Mouse (Mus musculus) limb, embryonic 14.5 days (tissue): ENCODE data around the gene Tmem200c. TPM values are rescaled to one million over a fixed set of nuclear protein-coding genes. Genes with fewer than 3 reads are reported as not detected.

Source experiments
- ATAC-seq: fragments of 200-750 bp; cut with Nextera tagmentation; 2 replicates; pipeline ENCODE4 v1.8.0; 2017; ENCODE audit warnings: low read depth, moderate number of reproducible peaks, moderate TSS enrichment; ENCODE audit not compliant: low FRiP score
- DNase-seq: peaks from one replicate; pipeline ENCODE4 v3.0.0-alpha.2; 2015; ENCODE audit warnings: low spot score
- H3K27ac ChIP-seq: fragments of 300-500 bp; sonication (generic); replicated peaks from 2 replicates; pipeline ENCODE4 v1.5.1; 2014; ENCODE audit warnings: low read depth, mild to moderate bottlenecking, low read length, moderate library complexity, mixed read lengths
- H3K27me3 ChIP-seq: fragments of 300-500 bp; sonication (generic); 2 replicates; pipeline ENCODE4 v1.6.1; 2014; ENCODE audit warnings: low read length, mixed read lengths; ENCODE audit not compliant: control insufficient read depth, insufficient read depth
- H3K36me3 ChIP-seq: fragments of 300-500 bp; sonication (generic); 2 replicates; pipeline ENCODE4 v1.6.1; 2014; ENCODE audit warnings: mild to moderate bottlenecking, low read length, moderate library complexity, mixed read lengths; ENCODE audit not compliant: control insufficient read depth, insufficient read depth
- H3K4me1 ChIP-seq: fragments of 300-500 bp; sonication (generic); 2 replicates; pipeline ENCODE4 v1.6.1; 2014; ENCODE audit warnings: antibody characterized with exemption, low read length, mixed read lengths; ENCODE audit not compliant: control insufficient read depth, insufficient read depth
- H3K4me2 ChIP-seq: fragments of 300-500 bp; sonication (generic); replicated peaks from 2 replicates; pipeline ENCODE4 v1.6.1; 2014; ENCODE audit warnings: low read depth, mild to moderate bottlenecking, low read length, moderate library complexity; ENCODE audit not compliant: severe bottlenecking
- H3K4me3 ChIP-seq: fragments of 300-500 bp; sonication (generic); replicated peaks from 2 replicates; pipeline ENCODE4 v1.5.1; 2014; ENCODE audit warnings: low read length
- H3K9ac ChIP-seq: fragments of 300-500 bp; sonication (generic); 2 replicates; pipeline ENCODE4 v1.6.1; 2014; ENCODE audit warnings: mild to moderate bottlenecking, low read depth, low read length, moderate library complexity; ENCODE audit not compliant: severe bottlenecking
- H3K9me3 ChIP-seq: fragments of 300-500 bp; sonication (generic); 2 replicates; pipeline ENCODE4 v1.6.1; 2016; ENCODE audit warnings: low read length; ENCODE audit not compliant: control insufficient read depth
- POLR2A ChIP-seq: fragments of 200-500 bp; IDR thresholded peaks from 2 replicates; pipeline ENCODE4 v1.8.0; 2012; ENCODE audit warnings: inconsistent platforms, mild to moderate bottlenecking, moderate library complexity, borderline replicate concordance; ENCODE audit not compliant: insufficient read depth, insufficient read length; ENCODE audit errors: extremely low read depth
- WGBS: fragments of 180-500 bp; shearing (Covaris S2); extraction: QIAGEN DNeasy Blood & Tissue Kit; methylation state at CpG from one replicate; pipeline ENCODE4 v1.1.7; 2014; 5-methylcytosine and 5-hydroxymethylcytosine counted together
- polyA plus RNA-seq, 2 experiments: library from polyadenylated mRNA; depleted of rRNA in 1 of 2; stranded (reverse) in 1 of 2; unstranded in 1 of 2; fragments of >200 nt; fragmentation: Nextera tagmentation in 1 of 2; extraction: Ambion mirVana in 1 of 2; gene quantifications; 2 replicates each; pipeline versions ENCODE4 v1.2.1 to v1.2.3; 2012 to 2014

Tmem200c gene
- polyA plus RNA-seq, 2 experiments, result 1.5 to 1.7 TPM

DNA sequence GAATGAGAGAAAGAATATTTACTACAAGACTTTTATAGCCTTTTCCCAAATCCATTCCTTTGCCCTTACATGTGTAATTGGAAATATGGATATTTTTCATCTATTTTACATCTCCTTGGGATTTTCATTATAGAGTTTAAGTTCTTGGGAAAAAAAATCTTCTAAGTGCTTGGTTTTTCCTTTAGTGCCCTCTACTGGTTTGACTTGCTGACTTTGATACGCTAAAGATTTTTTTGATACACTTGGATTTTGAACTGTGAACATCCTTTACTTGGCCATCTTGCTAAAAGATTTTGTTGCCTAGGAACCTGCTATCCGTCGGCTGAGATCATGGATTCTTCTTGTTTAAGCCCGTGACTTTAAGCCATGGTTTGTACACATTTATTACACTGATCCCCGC, 48.8 kb downstream of the Tmem200c start:
- no peak overlapping the region for H3K9ac ChIP-seq
- no peak overlapping the region for H3K4me2 ChIP-seq
- no peak overlapping the region for H3K4me3 ChIP-seq
- ATAC-seq (no peak), DNase-seq (peak; percentile 49)
- WGBS, result 68% methylated on average over 5 of the region's 5 CpGs
- H3K27me3 ChIP-seq, result no peaks in the 10 kb centered on the region
- no peak overlapping the region for H3K27ac ChIP-seq
- no peak for TF ChIP-seq POLR2A
- no peaks in the 10 kb centered on the region for H3K9me3 ChIP-seq
- H3K36me3 ChIP-seq, result no peaks in the 10 kb centered on the region
- no peaks in the 10 kb centered on the region for H3K4me1 ChIP-seq

DNA sequence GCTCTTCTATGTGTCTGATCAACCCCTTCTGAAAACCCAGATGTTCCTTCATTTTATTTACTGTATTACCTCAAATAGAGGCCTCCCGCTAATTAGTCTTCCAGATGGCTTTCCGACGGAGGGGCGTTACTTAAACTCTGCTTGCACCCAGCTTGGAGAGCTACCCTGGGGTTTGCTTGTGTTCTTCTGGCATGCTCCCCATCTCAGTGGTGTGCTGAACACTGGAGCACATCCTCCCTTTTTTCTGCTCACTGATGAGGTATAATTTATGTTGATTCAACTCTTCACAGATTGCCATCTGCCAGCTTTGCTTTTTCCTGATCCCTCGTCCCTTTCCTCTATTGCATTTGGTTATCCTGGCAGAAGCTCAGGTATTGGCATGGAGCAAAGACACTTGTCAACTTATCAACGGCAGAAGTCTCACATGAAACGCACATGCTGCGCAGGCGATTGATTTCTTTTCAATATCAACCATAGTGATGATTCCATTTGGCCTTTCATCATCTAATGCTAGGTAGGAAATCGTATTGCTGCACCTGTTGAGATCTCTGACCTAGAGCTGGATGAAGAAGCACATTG, 49.6 kb downstream of the Tmem200c start:
- Histone ChIP-seq H3K36me3 (no peaks in the 10 kb centered on the region), H3K27me3 (no peaks in the 10 kb centered on the region), H3K4me2 (no peak overlapping the region), H3K4me1 (no peaks in the 10 kb centered on the region), H3K27ac (no peak overlapping the region), H3K4me3 (no peak overlapping the region), H3K9me3 (no peaks in the 10 kb centered on the region), H3K9ac (no peak overlapping the region)
- no peak for TF ChIP-seq POLR2A
- 69% methylated on average over 10 of the region's 10 CpGs for WGBS
- ATAC-seq (no peak), DNase-seq (no peak)

DNA sequence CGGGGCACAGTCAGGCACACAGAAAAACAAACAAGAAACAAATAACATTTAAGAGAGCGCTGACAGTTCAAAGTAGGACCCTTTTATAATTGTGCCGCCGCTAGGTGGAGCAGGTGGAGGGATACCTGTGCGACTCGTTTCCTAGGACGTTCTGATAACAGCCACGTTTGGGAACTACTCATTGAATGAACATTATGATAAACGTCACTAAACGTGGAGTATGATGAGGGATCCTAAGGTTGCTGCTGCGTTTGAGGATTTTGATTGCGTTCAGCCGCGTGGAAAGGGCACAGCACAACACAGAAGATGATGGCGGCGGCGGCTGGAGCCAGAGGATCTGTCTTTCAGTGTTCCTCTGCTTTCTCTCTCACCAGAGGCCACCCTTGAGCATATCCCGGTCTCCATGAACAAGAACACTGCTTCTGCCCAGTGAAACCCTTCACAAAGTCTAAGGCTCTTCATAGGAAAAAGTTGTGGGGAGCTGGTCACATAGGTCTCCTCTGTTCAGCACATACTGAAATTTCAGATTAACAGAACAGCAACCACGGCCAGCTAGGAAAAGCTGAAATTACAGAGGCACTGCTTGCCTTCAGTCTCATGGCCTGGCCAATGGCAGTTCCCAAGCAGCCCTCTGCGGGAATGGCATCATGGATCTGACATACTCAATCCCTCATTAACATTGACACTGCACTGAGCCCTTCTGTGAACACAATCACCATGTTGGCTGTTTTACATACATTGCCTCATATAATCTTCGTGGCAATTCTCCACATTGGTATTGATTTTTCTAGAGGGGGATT, 55.5 kb downstream of the Tmem200c start:
- DNase-seq, result peak; percentile 49
- WGBS, result 13% methylated on average over 21 of the region's 21 CpGs
- no peaks in the 10 kb centered on the region for H3K4me1 ChIP-seq
- H3K27ac ChIP-seq, result no peak overlapping the region
- no peak for ATAC-seq
- H3K4me2 ChIP-seq, result peak overlapping the region; percentile 62
- no peaks in the 10 kb centered on the region for H3K27me3 ChIP-seq
- TF ChIP-seq POLR2A, result no peak
- H3K36me3 ChIP-seq, result no peaks in the 10 kb centered on the region
- H3K9me3 ChIP-seq, result no peaks in the 10 kb centered on the region
- H3K4me3 ChIP-seq, result peak overlapping the region; percentile 33
- H3K9ac ChIP-seq, result peak overlapping the region; percentile 40; the same call in 1 of the 2 replicates

GRCm38 (mm10) chr17:68883474-68884083, 57.2 kb downstream of the Tmem200c start:
- no peaks in the 10 kb centered on the region for H3K27me3 ChIP-seq
- no peak overlapping the region for H3K4me2 ChIP-seq
- no peak overlapping the region for H3K9ac ChIP-seq
- no peak overlapping the region for H3K4me3 ChIP-seq
- DNase-seq, result no peak
- H3K27ac ChIP-seq, result no peak overlapping the region
- WGBS, result 75% methylated on average over 3 of the region's 3 CpGs
- no peak for TF ChIP-seq POLR2A
- H3K9me3 ChIP-seq, result no peaks in the 10 kb centered on the region
- ATAC-seq, result no peak
- H3K4me1 ChIP-seq, result no peaks in the 10 kb centered on the region
- no peaks in the 10 kb centered on the region for H3K36me3 ChIP-seq

DNA sequence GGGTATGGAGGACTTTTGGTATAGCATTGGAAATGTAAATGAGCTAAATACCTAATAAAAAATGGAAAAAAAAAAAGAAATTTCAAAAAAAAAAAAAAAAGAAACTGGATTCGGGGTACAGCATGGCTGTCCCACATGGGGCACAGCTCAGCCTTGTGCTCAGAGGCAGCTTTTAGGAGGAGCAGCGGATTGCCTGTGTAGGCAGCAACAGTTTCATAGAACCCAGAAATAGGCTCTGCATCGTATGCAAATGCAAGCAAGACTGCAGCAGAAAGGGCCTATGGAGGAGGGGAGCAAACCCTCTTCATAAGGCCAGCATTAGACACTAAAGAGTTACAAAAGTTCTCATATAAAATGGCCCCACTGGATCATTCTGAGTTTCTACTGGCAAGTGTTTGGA, 64.2 kb downstream of the Tmem200c start:
- Histone ChIP-seq H3K9ac (no peak overlapping the region), H3K27ac (no peak overlapping the region), H3K27me3 (no peaks in the 10 kb centered on the region), H3K4me1 (no peaks in the 10 kb centered on the region), H3K36me3 (no peaks in the 10 kb centered on the region), H3K4me3 (no peak overlapping the region), H3K4me2 (no peak overlapping the region), H3K9me3 (no peaks in the 10 kb centered on the region)
- DNase-seq, result no peak
- TF ChIP-seq POLR2A, result no peak
- WGBS, result 91% methylated on average over 3 of the region's 3 CpGs
- no peak for ATAC-seq

Other genes starting within 250 kb of the Tmem200c start
- gene Epb41l3, start 249.1 kb downstream of the Tmem200c start, polyA plus RNA-seq (2012; rRNA removed), result 80.2 and 102 TPM in 2 replicates
- 140 and 157 TPM in 2 replicates for gene Epb41l3, start 249.1 kb downstream of the Tmem200c start, polyA plus RNA-seq (2014; fragmentation: Nextera tagmentation; extraction: Ambion mirVana)